Mouse (Mus musculus) adrenal gland (tissue): ENCODE measurements at regions not wholly inside any gene's neighbourhood (a gene's known extent, or its start where the extent isn't known, plus 50 kb on each side); places are given as distances from the start of the nearest gene placed in this dataset.

Experiments used
- intact Hi-C: fragments of 180-260 bp; cut with DNase I; formaldehyde crosslinking; loops from one replicate; pipeline ENCODE4 v1.15.1; 2025

DNA sequence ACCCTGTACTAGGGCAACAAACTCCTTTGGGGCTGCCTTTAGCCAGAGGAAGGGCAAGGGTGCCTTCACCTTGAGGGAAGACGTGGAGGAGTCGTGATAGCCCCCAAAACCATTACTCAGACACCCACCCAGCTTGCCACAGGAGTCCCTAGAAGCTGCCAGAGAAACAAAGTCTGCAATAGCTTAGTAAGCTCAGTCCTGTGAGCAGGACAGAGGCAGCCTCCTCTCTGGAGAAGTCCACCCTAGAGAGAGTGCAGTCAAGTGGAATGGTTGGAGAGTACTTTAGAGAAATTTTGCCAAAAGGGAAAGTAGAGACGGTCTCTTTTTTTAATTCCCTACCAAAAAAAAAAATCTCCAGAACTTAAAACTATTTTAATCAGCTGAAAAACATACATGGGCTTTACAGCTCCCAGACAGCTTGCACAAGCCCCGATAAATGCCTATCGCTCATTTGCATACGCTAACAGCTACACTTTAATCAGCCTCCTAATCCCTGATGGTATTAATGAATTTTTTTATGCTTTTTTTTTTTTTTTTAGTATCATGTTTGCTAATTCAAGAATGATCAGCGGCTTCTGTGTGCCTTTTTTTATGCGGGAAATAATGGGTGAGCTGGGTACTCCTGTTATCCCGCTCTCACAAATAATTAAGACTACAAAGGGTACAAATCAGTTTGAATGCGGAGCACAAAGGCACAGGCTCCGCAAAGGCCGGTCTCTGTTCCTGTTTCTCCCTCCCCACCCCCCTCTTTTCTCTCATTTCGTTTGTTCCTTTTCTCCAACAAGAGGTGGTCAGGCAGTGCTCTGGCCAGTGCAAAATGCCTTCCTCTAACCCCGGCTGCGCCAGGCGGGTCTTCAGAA lies 219.8 kb downstream of the Il20rb start:
- intact Hi-C loops = no loop called here

DNA sequence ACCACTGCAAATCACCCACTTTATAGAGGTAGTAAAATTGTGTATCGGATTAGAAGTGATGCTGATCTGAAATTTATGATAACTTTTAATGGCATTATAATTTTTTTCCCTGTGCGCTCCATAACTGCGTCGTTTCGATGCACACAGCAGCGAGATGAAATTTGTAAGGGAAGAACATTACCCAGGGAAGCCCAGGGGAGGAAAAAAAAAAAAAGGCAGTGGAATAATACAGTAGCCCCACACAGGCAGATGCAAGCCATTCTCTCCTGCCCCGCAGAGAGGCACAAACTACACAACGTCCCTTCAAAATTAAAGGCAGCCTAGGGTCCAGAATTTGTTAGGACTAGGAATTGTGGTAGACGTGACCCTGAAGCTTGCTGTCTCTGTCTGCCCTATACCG lies 234.2 kb downstream of the Il20rb start:
- intact Hi-C loops = no loop called here
